Mouse (Mus musculus) CH12F3 (cell line): Measurements from ENCODE around the gene Tpsb2.

Experiments used
- in situ Hi-C: fragments of 300-500 bp; cut with MboI; formaldehyde crosslinking; loops from 2 replicates; pipeline ENCODE4 v1.14.3; 2020; ENCODE audit warnings: low sequenced_read_pairs

Gene Tpsb2

GRCm38 (mm10) chr17:25405224-25405895 is 39.3 kb downstream of the Tpsb2 start:
- in situ Hi-C loops, result no loop called here

- in situ Hi-C loops, result no loop called here
Measured at GRCm38 (mm10) chr17:25406011-25406441, 39.9 kb downstream of the Tpsb2 start.

GRCm38 (mm10) chr17:25407352-25407751 is 41.2 kb downstream of the Tpsb2 start:
- in situ Hi-C loops, result no loop called here

GRCm38 (mm10) chr17:25408302-25408999 is 42.3 kb downstream of the Tpsb2 start:
- in situ Hi-C loops, result no loop called here

GRCm38 (mm10) chr17:25409621-25410020 is 43.5 kb downstream of the Tpsb2 start:
- in situ Hi-C loops, result no loop called here

- in situ Hi-C loops, result no loop called here
Measured at GRCm38 (mm10) chr17:25410180-25410579, 44.1 kb downstream of the Tpsb2 start.

- in situ Hi-C loops, result no loop called here
Measured at GRCm38 (mm10) chr17:25410786-25411185, 44.7 kb downstream of the Tpsb2 start.

GRCm38 (mm10) chr17:25411251-25411650 is 45.1 kb downstream of the Tpsb2 start:
- in situ Hi-C loops, result no loop called here

- in situ Hi-C loops, result no loop called here
Measured at GRCm38 (mm10) chr17:25414209-25414608, 48.1 kb downstream of the Tpsb2 start.

- in situ Hi-C loops, result no loop called here
Measured at GRCm38 (mm10) chr17:25414917-25415316, 48.8 kb downstream of the Tpsb2 start.

- in situ Hi-C loops, result no loop called here
Measured at GRCm38 (mm10) chr17:25415421-25415913, 49.4 kb downstream of the Tpsb2 start.

- in situ Hi-C loops, result no loop called here
Measured at GRCm38 (mm10) chr17:25416219-25416618, 50.1 kb downstream of the Tpsb2 start.

- in situ Hi-C loops, result no loop called here
Measured at GRCm38 (mm10) chr17:25417990-25418389, 51.9 kb downstream of the Tpsb2 start.
